Mouse (Mus musculus) spleen, adult 2 months (tissue): ENCODE data around the gene Mmp28. TPM values are rescaled to one million over a fixed set of nuclear protein-coding genes. Genes with fewer than 3 reads are reported as not detected.

Experiments used
- DNase-seq, 2 experiments: peaks; one replicate each; pipeline versions ENCODE4 v3.0.0 to v3.0.0-alpha.2; 2012 to 2021; ENCODE audit warnings: low spot score in 2 of 2, low read depth in 1 of 2
- H3K27ac ChIP-seq: fragments of 200-500 bp; 2 replicates; pipeline ENCODE4 v1.5.1; 2012; ENCODE audit warnings: low read length, inconsistent platforms; ENCODE audit not compliant: insufficient read depth
- H3K27me3 ChIP-seq: fragments of 200-500 bp; 2 replicates; pipeline ENCODE4 v1.6.1; 2012; ENCODE audit warnings: mild to moderate bottlenecking, moderate library complexity, low read length, inconsistent platforms; ENCODE audit not compliant: control insufficient read depth, insufficient read depth
- H3K36me3 ChIP-seq: fragments of 200-500 bp; 2 replicates; pipeline ENCODE4 v1.6.1; 2012; ENCODE audit warnings: mild to moderate bottlenecking, low read length, inconsistent platforms; ENCODE audit not compliant: control insufficient read depth, insufficient read depth
- H3K4me1 ChIP-seq: fragments of 200-500 bp; 2 replicates; pipeline ENCODE4 v1.6.1; 2011; ENCODE audit warnings: inconsistent platforms; ENCODE audit not compliant: control insufficient read depth, insufficient read depth, insufficient read length
- H3K4me3 ChIP-seq: fragments of 200-500 bp; 2 replicates; pipeline ENCODE4 v1.5.1; 2011; ENCODE audit warnings: mild to moderate bottlenecking, inconsistent platforms; ENCODE audit not compliant: insufficient read depth, insufficient read length; ENCODE audit errors: extremely low read depth
- CTCF ChIP-seq: fragments of 200-500 bp; IDR thresholded peaks from 2 replicates; pipeline ENCODE4 v1.5.1; 2011; ENCODE audit warnings: mild to moderate bottlenecking, inconsistent platforms; ENCODE audit not compliant: insufficient read depth, insufficient read length, insufficient replicate concordance; ENCODE audit errors: extremely low read depth
- POLR2A ChIP-seq: fragments of 200-500 bp; IDR thresholded peaks from 2 replicates; pipeline ENCODE4 v1.6.1; 2011; ENCODE audit warnings: low read depth, low read length, inconsistent platforms
- WGBS: fragments of 180-500 bp; shearing (Covaris S2); methylation state at CpG from one replicate; pipeline ENCODE4 v1.1.7; 2018; 5-methylcytosine and 5-hydroxymethylcytosine counted together
- polyA plus RNA-seq: library from polyadenylated mRNA; depleted of rRNA; stranded (reverse); fragments of >200 nt; gene quantifications from 2 replicates; pipeline ENCODE4 v1.2.3, GENCODE M21; 2012; rRNA removed

The Mmp28 gene
- polyA plus RNA-seq, 1 experiment, result 6.3 TPM

GRCm38 (mm10) chr11:83397626-83398025 is 65.2 kb downstream of the Mmp28 start:
- H3K27ac ChIP-seq, result no peak overlapping the region
- no peak for DNase-seq
- H3K36me3 ChIP-seq, result peaks cover 24% of the 10 kb centered on the region
- no peak overlapping the region for H3K4me3 ChIP-seq
- no peaks in the 10 kb centered on the region for H3K27me3 ChIP-seq
- H3K4me1 ChIP-seq, result no peaks in the 10 kb centered on the region
- 93% methylated on average over 7 of the region's 7 CpGs for WGBS
- TF ChIP-seq CTCF (no peak), POLR2A (no peak)

- 89% methylated on average over 6 of the region's 6 CpGs for WGBS
- Histone ChIP-seq H3K4me3 (no peak overlapping the region), H3K4me1 (no peaks in the 10 kb centered on the region), H3K27me3 (no peaks in the 10 kb centered on the region), H3K27ac (no peak overlapping the region), H3K36me3 (peaks cover 20% of the 10 kb centered on the region)
- no peak for DNase-seq
- TF ChIP-seq CTCF (no peak), POLR2A (no peak)
Measured at GRCm38 (mm10) chr11:83394802-83395439, 68.0 kb downstream of the Mmp28 start.

DNA sequence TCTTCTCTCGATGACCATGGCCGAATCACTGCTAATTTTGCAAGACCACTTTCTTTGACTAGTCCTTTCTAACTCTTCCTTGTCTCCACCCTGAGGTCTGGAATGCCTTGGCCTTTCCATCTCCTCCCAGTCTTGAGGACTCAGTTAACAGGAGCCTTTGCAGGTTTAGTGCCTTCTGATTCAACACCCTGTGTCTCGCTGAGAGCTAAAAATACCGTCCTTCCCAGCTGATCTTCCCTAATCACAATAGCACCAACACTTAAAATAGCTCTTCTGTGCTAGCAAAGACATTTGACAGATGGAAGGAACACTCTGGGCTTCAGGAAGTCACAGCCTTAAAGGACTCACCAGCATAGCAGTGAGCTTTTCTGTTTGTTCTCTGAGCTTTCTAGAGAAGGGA is 69.8 kb downstream of the Mmp28 start:
- DNase-seq, result no peak
- 90% methylated on average over 4 of the region's 4 CpGs for WGBS
- H3K4me3 ChIP-seq, result no peak overlapping the region

More for the DNA sequence above, 69.8 kb downstream of the Mmp28 start:
- H3K27me3 ChIP-seq, result no peaks in the 10 kb centered on the region
- H3K4me1 ChIP-seq, result no peaks in the 10 kb centered on the region
- H3K36me3 ChIP-seq, result peaks cover 10% of the 10 kb centered on the region
- TF ChIP-seq POLR2A (no peak), CTCF (no peak)
- no peak overlapping the region for H3K27ac ChIP-seq

Other genes with a start within 250 kb of the Mmp28 start
- 2.2 and 6.3 TPM in 2 replicates for gene Slfn14, start 176.3 kb downstream of the Mmp28 start, polyA plus RNA-seq
- gene Ap2b1, start 164.0 kb downstream of the Mmp28 start, polyA plus RNA-seq, result 25.6 and 26.1 TPM in 2 replicates
- 4.8 and 5.5 TPM in 2 replicates for gene Pex12, start 160.5 kb downstream of the Mmp28 start, polyA plus RNA-seq
- 0.34 and 0.64 TPM in 2 replicates for gene Rasl10b, start 53.9 kb downstream of the Mmp28 start, polyA plus RNA-seq
- not detected in 2 replicates for gene Gas2l2, start 33.6 kb downstream of the Mmp28 start, polyA plus RNA-seq
- 1.3 and 2.1 TPM in 2 replicates for gene 1700020L24Rik, start 25.4 kb downstream of the Mmp28 start, polyA plus RNA-seq
- 8.9 and 11.0 TPM in 2 replicates for gene Taf15, start 10.0 kb upstream of the Mmp28 start, polyA plus RNA-seq
- 0.18 and 0.21 TPM in 2 replicates for gene Heatr9, start 59.1 kb upstream of the Mmp28 start, polyA plus RNA-seq
- 519 and 769 TPM in 2 replicates for gene Ccl5, start 67.4 kb upstream of the Mmp28 start, polyA plus RNA-seq
- 3.5 TPM in 2 replicates for gene Ccl9, start 115.6 kb upstream of the Mmp28 start, polyA plus RNA-seq
- gene Ccl6, start 130.0 kb upstream of the Mmp28 start, polyA plus RNA-seq, result 12.5 and 15.6 TPM in 2 replicates
- not detected in 2 replicates for gene Rpl9-ps1, start 182.6 kb upstream of the Mmp28 start, polyA plus RNA-seq
- 5.9 and 7.6 TPM in 2 replicates for gene Ccl3, start 186.3 kb upstream of the Mmp28 start, polyA plus RNA-seq
- 3.8 and 5.1 TPM in 2 replicates for gene Ccl4, start 199.5 kb upstream of the Mmp28 start, polyA plus RNA-seq
- 4.2 and 4.8 TPM in 2 replicates for gene Wfdc17, start 240.9 kb upstream of the Mmp28 start, polyA plus RNA-seq
- gene Wfdc18, start 245.9 kb upstream of the Mmp28 start, polyA plus RNA-seq, result not detected in 2 replicates